Mouse (Mus musculus) lung, adult 2 months (tissue): ENCODE measurements around the gene Olfr1367.

Experiments
- CTCF ChIP-seq: fragments of 200-500 bp; IDR thresholded peaks from 2 replicates; pipeline ENCODE4 v1.5.1; 2011; ENCODE audit warnings: mild to moderate bottlenecking, low read length, control low read depth; ENCODE audit not compliant: insufficient read depth
- POLR2A ChIP-seq: fragments of 200-500 bp; IDR thresholded peaks from 2 replicates; pipeline ENCODE4 v1.6.1; 2011; ENCODE audit warnings: low read depth, mild to moderate bottlenecking, control low read depth, low read length, borderline replicate concordance; ENCODE audit errors: extremely low read depth

- TF ChIP-seq POLR2A (no peak), CTCF (no peak)
Measured at GRCm38 (mm10) chr13:21395623-21396022, 48.9 kb downstream of the Olfr1367 start.
